Mouse (Mus musculus) spleen, adult 12 weeks (tissue): ENCODE data around the gene Erich6.
A peak's percentile ranks its signal among the peaks of the same experiment; 100 is the strongest.

ENCODE experiments used
- DNase-seq: peaks from one replicate; pipeline ENCODE4 v3.0.0; 2022; ENCODE audit warnings: low spot score

The Erich6 gene

GRCm38 (mm10) chr3:58636406-58637295 lies at the start of gene Erich6:
Erich6 (minus strand) TSS chr3:58637207.
- DNase-seq, result no peak

- no peak for DNase-seq
These were observed 49.4 kb upstream of the Erich6 start for GRCm38 (mm10) chr3:58686206-58686921.

- DNase-seq, result no peak
These were observed 48.4 kb upstream of the Erich6 start for GRCm38 (mm10) chr3:58685396-58685795.

- DNase-seq, result no peak
These were observed 46.3 kb upstream of the Erich6 start for GRCm38 (mm10) chr3:58683346-58683745.

GRCm38 (mm10) chr3:58682336-58682735 lies 45.3 kb upstream of the Erich6 start:
- no peak for DNase-seq

- DNase-seq, result no peak
These were observed 44.8 kb upstream of the Erich6 start for GRCm38 (mm10) chr3:58681831-58682230.

GRCm38 (mm10) chr3:58680943-58681637 lies 44.1 kb upstream of the Erich6 start:
- no peak for DNase-seq

- no peak for DNase-seq
These were observed 43.0 kb upstream of the Erich6 start for GRCm38 (mm10) chr3:58679996-58680395.

- no peak for DNase-seq
These were observed 41.9 kb upstream of the Erich6 start for GRCm38 (mm10) chr3:58678905-58679304.

GRCm38 (mm10) chr3:58678384-58678783 lies 41.4 kb upstream of the Erich6 start:
- DNase-seq, result no peak

- no peak for DNase-seq
These were observed 40.6 kb upstream of the Erich6 start for GRCm38 (mm10) chr3:58677615-58678014.

- no peak for DNase-seq
These were observed 36.3 kb upstream of the Erich6 start for GRCm38 (mm10) chr3:58673295-58673694.

GRCm38 (mm10) chr3:58672481-58673183 lies 35.6 kb upstream of the Erich6 start:
- no peak for DNase-seq

GRCm38 (mm10) chr3:58671616-58672250 lies 34.7 kb upstream of the Erich6 start:
- no peak for DNase-seq

GRCm38 (mm10) chr3:58663970-58664369 lies 27.0 kb upstream of the Erich6 start:
- no peak for DNase-seq

- no peak for DNase-seq
These were observed 23.6 kb upstream of the Erich6 start for GRCm38 (mm10) chr3:58660636-58661035.

- peak; percentile 40 for DNase-seq
These were observed 20.3 kb upstream of the Erich6 start for GRCm38 (mm10) chr3:58657356-58657755.

- peak; percentile 23 for DNase-seq
These were observed 18.5 kb upstream of the Erich6 start for GRCm38 (mm10) chr3:58655362-58656130.

GRCm38 (mm10) chr3:58653907-58654306 lies 16.9 kb upstream of the Erich6 start:
- no peak for DNase-seq

- DNase-seq, result no peak
These were observed 13.3 kb upstream of the Erich6 start for GRCm38 (mm10) chr3:58650328-58650727.

- DNase-seq, result no peak
These were observed 10.2 kb upstream of the Erich6 start for GRCm38 (mm10) chr3:58647179-58647578.
